Mouse (Mus musculus) left cerebral cortex, adult 18-20 months (tissue): ENCODE measurements around the gene Fbll1. TPM values are rescaled to one million over a fixed set of nuclear protein-coding genes. Genes with fewer than 3 reads are reported as not detected.
A peak's percentile ranks its signal among the peaks of the same experiment; 100 is the strongest.
"Not testable (repeated sequence)": the region's sequence is repeated elsewhere in the genome, so short reads cannot be mapped to it uniquely, and the experiment has no call there.

Experiments
- DNase-seq, 2 experiments: peaks; one replicate each; pipeline ENCODE4 v3.0.0; 2021 to 2022; ENCODE audit warnings: low spot score in 2 of 2, mixed read lengths in 1 of 2
- long read RNA-seq, 2 experiments: library from polyadenylated mRNA; stranded (forward); transcript quantifications; one replicate each; pipeline ENCODE4 v2.0.0; 2021
- total RNA-seq, 2 experiments: library from RNA; stranded (reverse); gene quantifications; 2 replicates each; pipeline ENCODE4 v1.2.3; 2021

Fbll1 gene
- 10 to 100 TPM; 39.0 to 41.7 TPM for total RNA-seq
- long read RNA-seq, experiment 1, transcript Fbll1-201 (1 exons, 1,503 nt): major isoform, 44 of 45 reads
- long read RNA-seq, experiment 1, partial matches to known transcripts: 0 of 45 reads
- long read RNA-seq, experiment 1, other reads (novel, unspliced or antisense): 1 of 45 reads
- long read RNA-seq, experiment 2, transcript Fbll1-201 (1 exons, 1,503 nt): major isoform, 47 of 47 reads
- long read RNA-seq, experiment 2, partial matches to known transcripts: 0 of 47 reads
- long read RNA-seq, experiment 2, other reads (novel, unspliced or antisense): 0 of 47 reads

- DNase-seq: no peak
These were observed at the start of gene Fbll1 for GRCm38 (mm10) chr11:35798874-35799273. Fbll1 (minus strand) TSS chr11:35798884.

GRCm38 (mm10) chr11:35844299-35844698 lies 45.6 kb upstream of the Fbll1 start:
- DNase-seq: no peak

GRCm38 (mm10) chr11:35842560-35842959 lies 43.9 kb upstream of the Fbll1 start:
- DNase-seq: not testable (repeated sequence)

- no peak for DNase-seq
These were observed 43.1 kb upstream of the Fbll1 start for GRCm38 (mm10) chr11:35841738-35842325.

GRCm38 (mm10) chr11:35840806-35841205 lies 42.1 kb upstream of the Fbll1 start:
- DNase-seq: not testable (repeated sequence)

GRCm38 (mm10) chr11:35840282-35840681 lies 41.6 kb upstream of the Fbll1 start:
- no peak for DNase-seq

- DNase-seq: peak; percentile 75 to 76
These were observed 40.0 kb upstream of the Fbll1 start for GRCm38 (mm10) chr11:35838345-35839338.

- no peak for DNase-seq
These were observed 38.8 kb upstream of the Fbll1 start for GRCm38 (mm10) chr11:35837156-35838126.

GRCm38 (mm10) chr11:35834022-35834760 lies 35.5 kb upstream of the Fbll1 start, which contains the start of gene Rars:
Rars (minus strand) TSS chr11:35834506.
- DNase-seq: peak; percentile 95 to 97

GRCm38 (mm10) chr11:35833270-35833669 lies 34.6 kb upstream of the Fbll1 start:
- DNase-seq: no peak

GRCm38 (mm10) chr11:35832139-35832538 lies 33.5 kb upstream of the Fbll1 start:
- DNase-seq: no peak

- no peak for DNase-seq
These were observed 29.0 kb upstream of the Fbll1 start for GRCm38 (mm10) chr11:35827714-35828113.

GRCm38 (mm10) chr11:35816316-35816715 lies 17.6 kb upstream of the Fbll1 start:
- no peak for DNase-seq

GRCm38 (mm10) chr11:35811458-35811857 lies 12.8 kb upstream of the Fbll1 start:
- DNase-seq: no peak

GRCm38 (mm10) chr11:35801332-35801731 lies 2.6 kb upstream of the Fbll1 start:
- no peak for DNase-seq

GRCm38 (mm10) chr11:35798495-35798820 lies 226 bp downstream of the Fbll1 start:
- peak; percentile 70 to 83 for DNase-seq

- peak; percentile 28 to 58 for DNase-seq
These were observed 761 bp downstream of the Fbll1 start for GRCm38 (mm10) chr11:35797751-35798494.

- DNase-seq: not testable (repeated sequence)
These were observed 5.9 kb downstream of the Fbll1 start for GRCm38 (mm10) chr11:35792800-35793199.

- no peak for DNase-seq
These were observed 10.2 kb downstream of the Fbll1 start for GRCm38 (mm10) chr11:35788443-35788842.
